Mouse (Mus musculus) brain, embryonic 14.5 days (tissue): ENCODE data around the gene Plpp6. TPM values are rescaled to one million over a fixed set of nuclear protein-coding genes. Genes with fewer than 3 reads are reported as not detected.
"Not testable (repeated sequence)": the region's sequence is repeated elsewhere in the genome, so short reads cannot be mapped to it uniquely, and the experiment has no call there.

Experiments
- DNase-seq: peaks from one replicate; pipeline ENCODE4 v3.0.0-alpha.2; 2011; ENCODE audit warnings: low read depth
- CTCF ChIP-seq: fragments of 200-500 bp; IDR thresholded peaks from 2 replicates; pipeline ENCODE4 v1.5.1; 2012; ENCODE audit warnings: inconsistent platforms, mild to moderate bottlenecking, moderate library complexity, borderline replicate concordance; ENCODE audit not compliant: insufficient read depth, insufficient read length; ENCODE audit errors: extremely low read depth
- POLR2A ChIP-seq: fragments of 200-500 bp; IDR thresholded peaks from 2 replicates; pipeline ENCODE4 v1.6.1; 2012; ENCODE audit warnings: mild to moderate bottlenecking, inconsistent platforms, borderline replicate concordance; ENCODE audit not compliant: poor library complexity, insufficient read depth, insufficient read length, severe bottlenecking; ENCODE audit errors: extremely low read depth
- polyA plus RNA-seq: library from polyadenylated mRNA; depleted of rRNA; stranded (reverse); fragments of >200 nt; gene quantifications from 2 replicates; pipeline ENCODE4 v1.2.3, GENCODE M21; 2012

The Plpp6 gene
- polyA plus RNA-seq, 1 experiment, result 10.4 TPM

- DNase-seq, result no peak
- TF ChIP-seq CTCF (no peak), POLR2A (no peak)
Observed at GRCm38 (mm10) chr19:28989515-28989914, 25.8 kb downstream of the Plpp6 start.

- TF ChIP-seq POLR2A (peak; percentile 79), CTCF (no peak)
- DNase-seq, result peak; percentile 98
Observed at GRCm38 (mm10) chr19:28990194-28990589, 26.4 kb downstream of the Plpp6 start, which contains the start of gene Cdc37l1. Gene Cdc37l1, plus strand, starts transcription at chr19:28990352.

- TF ChIP-seq CTCF, result no peak
- no peak for TF ChIP-seq POLR2A
- peak; percentile 58 for DNase-seq
Observed at GRCm38 (mm10) chr19:28990590-28991221, 27.0 kb downstream of the Plpp6 start.

- no peak for DNase-seq
- no peak for TF ChIP-seq CTCF
Observed at GRCm38 (mm10) chr19:28991391-28991790, 27.6 kb downstream of the Plpp6 start.

GRCm38 (mm10) chr19:28994870-28995269, 31.1 kb downstream of the Plpp6 start:
- TF ChIP-seq CTCF (no peak), POLR2A (no peak)
- DNase-seq, result peak; percentile 84

- no peak for DNase-seq
- TF ChIP-seq POLR2A (no peak), CTCF (no peak)
Observed at GRCm38 (mm10) chr19:28995366-28995765, 31.6 kb downstream of the Plpp6 start.

- no peak for TF ChIP-seq POLR2A
- no peak for TF ChIP-seq CTCF
- DNase-seq, result no peak
Observed at GRCm38 (mm10) chr19:28997976-28998630, 34.4 kb downstream of the Plpp6 start.

GRCm38 (mm10) chr19:29000321-29000720, 36.6 kb downstream of the Plpp6 start:
- DNase-seq, result not testable (repeated sequence)

GRCm38 (mm10) chr19:29008069-29008706, 44.4 kb downstream of the Plpp6 start:
- DNase-seq, result no peak

GRCm38 (mm10) chr19:29009046-29009445, 45.3 kb downstream of the Plpp6 start:
- no peak for TF ChIP-seq CTCF
- no peak for TF ChIP-seq POLR2A

More at GRCm38 (mm10) chr19:29008069-29008706, 44.4 kb downstream of the Plpp6 start:
- TF ChIP-seq CTCF, result no peak
- no peak for TF ChIP-seq POLR2A

GRCm38 (mm10) chr19:29011355-29011990, 47.7 kb downstream of the Plpp6 start:
- no peak for TF ChIP-seq POLR2A
- TF ChIP-seq CTCF, result no peak

More at GRCm38 (mm10) chr19:29009046-29009445, 45.3 kb downstream of the Plpp6 start:
- no peak for DNase-seq

GRCm38 (mm10) chr19:29014466-29015055, 50.8 kb downstream of the Plpp6 start:
- DNase-seq, result no peak
- no peak for TF ChIP-seq POLR2A

More at GRCm38 (mm10) chr19:29011355-29011990, 47.7 kb downstream of the Plpp6 start:
- no peak for DNase-seq
